Mouse (Mus musculus) gastrocnemius, adult 18-20 months (tissue): ENCODE data around the gene Rpp14. TPM values are rescaled to one million over a fixed set of nuclear protein-coding genes. Genes with fewer than 3 reads are reported as not detected.

Source experiments
- DNase-seq: peaks from one replicate; pipeline ENCODE4 v3.0.0; 2021; ENCODE audit warnings: low spot score
- total RNA-seq, 2 experiments: library from RNA; stranded (reverse); gene quantifications; 2 replicates each; pipeline ENCODE4 v1.2.3; 2021

The Rpp14 gene
- total RNA-seq, 2 experiments from 2014 or later, result 28.0 TPM

GRCm38 (mm10) chr14:8056076-8056475 lies 24.1 kb upstream of the Rpp14 start:
- DNase-seq, result no peak

GRCm38 (mm10) chr14:8059938-8060337 lies 20.2 kb upstream of the Rpp14 start:
- DNase-seq, result no peak

- no peak for DNase-seq
Observed at GRCm38 (mm10) chr14:8062076-8062475, 18.1 kb upstream of the Rpp14 start.

DNA sequence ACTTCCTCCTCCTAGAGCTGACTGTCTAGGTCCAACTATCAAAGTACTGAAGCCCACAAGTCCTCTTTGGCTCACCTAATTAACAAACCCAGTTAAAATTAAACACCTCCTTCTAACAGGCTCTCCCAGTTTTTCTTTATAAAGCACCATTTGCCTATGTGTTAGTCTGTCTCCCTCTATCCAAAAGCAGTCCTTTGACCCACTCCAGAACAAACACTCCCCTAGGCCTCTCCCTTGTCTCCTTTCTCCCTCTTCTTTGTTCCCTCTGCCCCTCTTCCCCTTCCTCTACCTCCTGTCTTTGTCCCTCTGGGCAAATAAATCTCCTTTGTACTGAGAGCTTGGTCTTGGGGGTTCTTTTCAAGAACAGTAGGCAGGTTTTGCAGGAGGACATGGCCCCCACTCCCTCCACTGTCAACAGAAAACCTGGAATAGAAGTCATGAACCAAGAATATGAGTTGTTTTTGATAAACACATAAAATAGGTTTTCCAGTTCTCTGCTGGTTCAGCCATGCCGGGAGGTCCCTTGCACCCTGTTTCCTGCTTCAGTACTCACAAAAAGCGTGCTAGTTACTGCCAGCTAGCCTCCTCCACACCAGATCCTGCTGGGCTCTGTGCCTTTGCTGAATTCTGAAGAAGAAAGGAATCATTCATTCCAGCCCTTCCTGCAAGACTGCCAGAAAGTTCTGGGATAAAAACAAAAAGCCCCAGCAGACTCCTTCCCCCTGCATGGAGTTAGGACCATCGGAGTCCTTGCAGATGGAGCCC lies 17.4 kb upstream of the Rpp14 start:
- no peak for DNase-seq

DNA sequence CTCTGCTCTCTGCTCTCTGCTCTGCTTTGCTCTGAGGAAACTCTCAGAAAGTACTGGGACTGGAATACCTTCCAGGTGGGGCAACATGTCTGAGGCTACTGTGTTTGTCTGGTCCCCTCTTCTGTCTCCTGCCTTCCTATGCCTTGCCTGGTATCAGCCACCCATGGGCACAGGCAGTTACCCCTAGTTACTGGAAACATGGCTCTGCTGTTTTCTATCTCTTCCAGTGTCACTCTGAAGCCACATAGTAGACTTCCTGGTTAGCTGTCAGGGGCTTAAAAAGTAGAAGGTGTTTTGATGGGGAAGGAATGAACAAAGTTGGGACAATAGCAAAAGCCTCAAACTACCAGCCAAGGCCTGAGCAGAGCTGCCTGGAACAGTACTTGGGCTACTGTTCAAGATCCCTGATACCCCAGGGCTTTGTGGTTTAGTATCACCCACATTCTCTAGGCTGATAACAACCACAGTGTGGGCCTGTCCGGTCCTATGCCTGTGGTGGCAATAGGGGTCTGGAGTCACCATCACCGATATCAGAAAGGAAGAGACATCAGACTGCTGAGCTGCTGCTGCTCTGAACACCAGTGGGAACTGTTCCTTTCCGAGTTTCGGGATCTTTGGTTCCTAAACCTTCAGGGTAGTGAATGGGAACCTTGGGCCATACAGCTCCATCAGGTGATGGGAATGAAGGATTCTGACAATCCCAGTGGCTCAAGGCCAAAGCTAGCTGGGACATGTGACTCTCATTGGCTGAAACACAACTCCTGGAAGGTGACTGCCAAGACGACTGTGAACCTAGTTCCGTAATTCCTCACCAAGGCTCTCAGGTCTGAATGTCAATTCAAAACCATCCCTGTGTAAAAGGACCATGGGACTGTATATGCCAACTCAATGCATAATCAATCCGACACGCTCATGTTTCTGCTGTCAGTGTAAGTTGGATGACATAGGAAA lies 16.1 kb upstream of the Rpp14 start:
- no peak for DNase-seq

DNA sequence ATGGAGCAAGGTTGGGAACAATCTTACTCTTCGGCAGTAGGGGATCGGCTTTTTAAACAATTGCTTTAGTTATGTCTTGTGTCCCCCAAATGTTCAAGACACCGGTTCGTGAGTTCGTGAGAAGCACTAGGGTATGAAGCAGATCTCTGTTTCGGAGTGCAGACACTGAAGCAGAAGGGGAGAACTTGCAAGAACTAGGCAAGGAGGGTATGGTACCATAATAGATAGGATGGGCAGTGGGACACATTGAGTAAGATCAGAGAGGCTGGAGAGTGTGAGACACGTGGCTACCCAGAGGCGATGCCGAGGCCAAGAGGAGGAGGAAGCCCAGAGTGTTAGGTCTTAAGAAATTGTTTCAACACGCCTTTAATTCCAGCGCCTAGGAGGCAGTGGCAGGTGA lies 551 bp downstream of the Rpp14 start:
- DNase-seq, result peak; percentile 5

DNA sequence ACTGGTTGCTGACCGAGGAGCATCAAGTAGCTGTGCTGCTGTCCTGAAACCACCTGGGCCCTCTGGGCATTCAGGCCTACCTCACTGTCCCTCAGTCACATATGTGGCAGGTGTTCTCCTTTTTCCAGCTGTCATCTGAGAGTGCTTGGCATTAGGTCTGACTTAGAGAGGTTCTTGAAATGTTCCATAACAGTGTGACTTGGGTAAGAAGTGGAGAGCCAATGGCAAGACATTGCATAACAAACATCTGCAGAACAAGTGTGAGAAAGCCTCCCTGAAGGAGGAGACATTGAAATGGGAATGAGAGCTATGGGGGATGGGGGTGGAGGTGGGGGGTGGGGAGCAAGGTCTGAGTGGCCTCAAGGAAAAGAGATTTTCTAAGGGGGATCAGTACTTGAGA lies 2.8 kb downstream of the Rpp14 start:
- no peak for DNase-seq

- DNase-seq, result no peak
Observed at GRCm38 (mm10) chr14:8089016-8089415, 8.8 kb downstream of the Rpp14 start.

DNA sequence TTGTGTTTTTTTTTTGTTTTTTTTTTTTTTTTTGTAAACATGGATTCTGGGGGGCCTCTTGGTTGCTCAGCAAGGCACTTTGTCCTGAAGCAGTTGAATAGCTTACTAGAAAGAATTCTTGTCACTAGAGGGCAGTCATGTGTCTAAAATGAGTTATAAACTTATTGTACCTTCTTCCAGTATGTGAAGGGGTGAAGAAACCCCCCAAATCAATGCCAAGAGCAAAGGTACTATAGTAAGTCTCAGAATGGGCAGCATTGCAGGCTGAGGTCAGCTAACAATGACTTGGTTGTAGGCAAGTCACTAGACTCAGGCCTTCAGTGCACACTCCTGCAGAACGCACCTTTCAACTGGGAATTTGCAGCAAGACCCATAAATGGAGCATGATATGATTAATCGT lies 12.4 kb downstream of the Rpp14 start:
- DNase-seq, result peak; percentile 20

- no peak for DNase-seq
Observed at GRCm38 (mm10) chr14:8093427-8093826, 13.3 kb downstream of the Rpp14 start.

DNA sequence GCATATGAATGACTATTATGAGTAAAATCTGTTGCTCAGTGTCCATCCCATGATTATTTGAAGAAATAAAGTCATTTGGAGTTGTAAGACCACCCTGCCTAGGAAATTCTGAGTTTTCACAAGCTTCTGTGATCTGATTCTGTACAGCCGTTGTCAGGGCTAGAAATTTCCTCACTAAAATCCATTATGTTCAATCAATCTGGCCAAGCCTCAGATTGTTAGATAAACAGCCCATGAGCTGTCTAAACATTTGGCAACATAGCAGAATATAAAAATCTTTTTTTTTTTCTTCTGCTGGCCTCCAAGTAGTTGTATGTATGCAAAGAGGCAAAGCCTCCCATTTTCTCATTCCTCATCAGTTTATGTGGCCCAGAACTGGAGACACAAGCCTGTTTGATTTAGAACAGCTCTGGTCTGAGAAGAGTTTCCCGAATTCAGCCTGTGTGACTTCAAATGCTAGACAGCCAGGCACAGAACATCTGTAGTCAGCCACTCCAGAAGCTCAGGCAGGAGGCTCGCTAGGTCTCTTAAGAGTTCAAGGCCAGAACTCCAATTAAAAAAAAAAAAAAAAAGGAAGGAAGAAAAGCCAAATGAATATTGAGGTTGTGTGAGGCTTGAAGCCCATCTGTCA lies 14.9 kb downstream of the Rpp14 start:
- DNase-seq, result no peak

GRCm38 (mm10) chr14:8095562-8095950 lies 15.4 kb downstream of the Rpp14 start:
- DNase-seq, result peak; percentile 37

- DNase-seq, result peak; percentile 90
Observed at GRCm38 (mm10) chr14:8097978-8098686, 18.0 kb downstream of the Rpp14 start, which contains the start of gene Pxk. Pxk (plus strand) TSS chr14:8098211.

DNA sequence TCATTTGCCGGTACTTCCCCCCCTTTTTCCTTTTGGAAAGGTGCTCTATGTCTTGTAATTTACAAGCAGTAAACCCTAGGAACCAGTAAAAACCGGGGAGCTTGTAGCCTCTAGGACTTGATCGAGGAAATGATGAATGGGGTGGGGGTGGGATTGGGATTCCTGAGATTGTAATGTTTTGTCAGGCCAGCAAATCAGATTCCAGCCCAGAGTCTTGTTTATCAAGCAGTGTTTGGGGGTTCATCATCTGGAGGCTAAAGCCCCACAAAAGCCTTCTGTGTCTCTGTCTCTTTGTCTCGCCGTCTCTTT lies 18.5 kb downstream of the Rpp14 start:
- DNase-seq, result no peak

- peak; percentile 30 for DNase-seq
Observed at GRCm38 (mm10) chr14:8099561-8100021, 19.4 kb downstream of the Rpp14 start.

GRCm38 (mm10) chr14:8101886-8102285 lies 21.7 kb downstream of the Rpp14 start:
- peak; percentile 15 for DNase-seq

- DNase-seq, result no peak
Observed at GRCm38 (mm10) chr14:8102676-8103075, 22.5 kb downstream of the Rpp14 start.

DNA sequence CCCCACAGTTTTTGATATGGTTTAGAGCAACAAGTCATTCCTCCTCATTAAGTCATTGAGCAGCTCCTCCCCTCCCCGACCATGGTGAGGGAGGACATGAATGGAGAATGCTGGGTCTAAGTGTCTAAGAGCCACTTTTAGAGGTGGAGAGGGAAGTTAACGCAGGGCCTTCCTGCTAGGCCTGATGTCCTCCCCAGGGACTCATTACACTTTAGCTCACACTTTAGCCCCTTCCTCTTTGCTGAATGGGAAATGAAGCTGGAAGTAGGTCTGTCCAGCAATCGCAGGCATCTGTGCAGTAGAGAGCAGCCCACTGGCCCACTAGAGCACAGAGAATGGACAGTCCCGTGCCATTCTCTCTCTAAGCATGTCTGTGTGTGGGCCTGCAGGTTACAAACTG lies 27.9 kb downstream of the Rpp14 start:
- no peak for DNase-seq

DNA sequence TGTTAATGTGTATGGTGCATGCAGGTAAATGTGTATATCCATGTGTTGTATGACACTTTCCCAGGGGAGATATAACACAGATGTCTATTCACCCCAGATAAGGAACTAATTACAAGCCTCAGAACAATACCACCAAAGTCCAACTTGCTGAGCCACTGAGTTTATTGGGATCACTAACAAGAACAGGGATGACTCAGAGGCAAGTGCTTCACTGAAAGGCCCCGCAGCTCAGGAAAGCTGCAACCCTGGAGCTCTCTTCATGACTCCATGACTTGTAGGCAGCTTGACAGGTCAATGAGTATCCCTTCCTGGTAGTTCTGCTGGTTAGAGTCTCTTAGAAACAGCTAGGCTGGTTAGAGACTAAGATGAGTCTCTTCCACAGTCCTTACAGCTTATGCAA lies 28.8 kb downstream of the Rpp14 start:
- DNase-seq, result no peak

GRCm38 (mm10) chr14:8111545-8111944 lies 31.4 kb downstream of the Rpp14 start:
- no peak for DNase-seq

DNA sequence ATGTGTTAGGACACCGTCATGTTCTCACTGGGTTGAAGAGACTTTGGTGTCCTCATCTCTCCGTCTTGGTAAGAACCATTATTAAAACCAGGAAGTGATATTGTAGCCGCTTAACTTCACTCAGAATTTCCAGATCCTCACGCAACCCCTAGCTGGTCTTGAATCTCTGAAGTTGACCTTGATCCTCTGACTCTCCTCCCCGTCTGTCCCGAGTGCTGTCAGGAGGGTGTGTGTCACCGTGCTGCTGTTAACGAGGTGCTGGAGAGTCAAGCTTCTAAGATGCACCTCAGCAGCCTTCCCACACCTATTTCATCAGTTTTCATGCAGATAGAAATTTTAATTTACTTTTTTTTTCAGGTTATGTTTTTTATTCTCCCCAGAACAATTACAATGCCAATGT lies 31.9 kb downstream of the Rpp14 start:
- DNase-seq, result no peak
